Mouse (Mus musculus): ENCODE measurements around the gene Mgat1.

- TF ChIP-seq CTCF (conservative IDR thresholded peaks at IDR 0.05; ENCODE audit: low read length), result no peak
- no peak for TF ChIP-seq POU5F1 (IDR thresholded peaks at IDR 0.05; ENCODE audit: borderline replicate concordance, low read length)
- no peak for TF ChIP-seq NANOG (IDR thresholded peaks at IDR 0.05; ENCODE audit: borderline replicate concordance, low read length)
Measured at GRCm38 (mm10) chr11:49263149-49263548, 19.2 kb downstream of the Mgat1 start.
